Mouse (Mus musculus): ENCODE measurements around the gene Cers6.
A peak's percentile ranks its signal among the peaks of the same experiment; 100 is the strongest.

The Cers6 gene

DNA sequence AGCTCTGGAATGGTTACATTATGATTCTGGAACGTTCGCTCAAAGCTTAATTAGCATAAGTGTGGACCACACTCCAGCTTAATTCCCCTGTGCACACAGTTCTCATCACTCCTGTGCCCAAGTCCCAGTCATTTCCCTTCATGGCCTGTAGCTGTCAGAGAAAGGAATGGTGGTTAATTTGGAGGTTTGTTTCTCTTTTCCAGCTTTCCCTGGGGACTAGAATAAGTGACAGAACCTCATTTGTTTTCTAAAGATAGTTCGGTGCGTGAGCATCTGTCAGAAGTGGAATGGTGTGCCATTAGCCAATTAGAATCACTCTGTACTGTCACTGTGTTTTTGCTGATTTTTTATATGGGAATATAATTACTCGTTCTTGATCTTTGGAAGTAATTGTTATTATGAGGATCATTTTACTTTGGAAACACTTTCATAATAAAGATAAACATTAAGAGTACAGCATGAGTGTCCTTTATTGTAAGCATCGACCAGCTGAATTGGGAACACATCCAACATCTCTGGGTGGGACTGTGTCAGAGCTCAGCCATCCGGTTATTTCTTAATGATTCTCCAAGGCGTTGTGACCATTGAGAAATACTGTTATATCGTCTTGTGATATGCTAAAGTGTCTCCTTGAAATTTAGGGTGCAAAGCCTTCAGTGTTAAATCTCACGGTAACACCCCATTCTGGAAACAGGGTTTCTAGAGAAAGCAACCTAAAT lies 252.7 kb downstream of the Cers6 start:
- DNase-seq (ENCODE audit: low spot score in 2 of 2) = no peak

DNA sequence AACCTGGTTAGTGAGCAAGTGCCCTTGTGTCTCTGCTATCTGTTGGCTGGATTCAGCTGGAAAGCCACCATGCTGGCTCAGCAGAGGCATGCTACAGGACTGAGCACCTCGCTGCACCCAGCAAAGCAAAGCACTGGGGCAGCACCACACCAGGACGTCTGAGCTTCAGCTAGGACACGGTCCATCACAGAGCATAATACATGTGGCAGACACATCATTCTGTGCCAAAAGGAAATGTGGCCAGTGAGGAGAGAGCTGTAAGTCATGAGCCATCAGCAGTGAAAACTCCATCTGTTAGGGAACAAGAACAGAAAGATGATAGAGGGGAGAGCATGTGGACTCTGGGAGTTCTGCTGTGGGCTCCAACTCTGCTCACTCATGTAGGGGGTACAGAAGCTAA lies 254.7 kb downstream of the Cers6 start:
- DNase-seq (ENCODE audit: low spot score in 2 of 2) = no peak

DNA sequence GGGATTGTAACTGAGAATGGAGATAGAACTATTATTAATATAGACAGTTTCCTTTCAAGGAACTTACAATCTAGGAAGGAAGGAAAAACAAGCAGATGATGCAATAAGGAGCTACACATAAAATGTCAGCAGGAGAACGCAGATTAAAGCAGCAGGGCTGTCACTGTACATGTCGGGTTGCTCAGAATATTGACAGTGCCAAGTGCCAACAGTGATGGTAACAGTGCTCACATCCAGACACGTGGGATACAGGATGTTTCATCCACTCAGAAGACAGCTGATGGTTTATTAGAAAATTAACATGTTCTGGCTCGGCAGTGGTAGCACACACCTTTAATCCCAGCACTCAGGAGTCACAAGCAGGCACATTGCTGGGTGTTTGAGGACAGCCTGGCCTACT lies 255.5 kb downstream of the Cers6 start:
- no peak for DNase-seq (ENCODE audit: low spot score in 2 of 2)

DNA sequence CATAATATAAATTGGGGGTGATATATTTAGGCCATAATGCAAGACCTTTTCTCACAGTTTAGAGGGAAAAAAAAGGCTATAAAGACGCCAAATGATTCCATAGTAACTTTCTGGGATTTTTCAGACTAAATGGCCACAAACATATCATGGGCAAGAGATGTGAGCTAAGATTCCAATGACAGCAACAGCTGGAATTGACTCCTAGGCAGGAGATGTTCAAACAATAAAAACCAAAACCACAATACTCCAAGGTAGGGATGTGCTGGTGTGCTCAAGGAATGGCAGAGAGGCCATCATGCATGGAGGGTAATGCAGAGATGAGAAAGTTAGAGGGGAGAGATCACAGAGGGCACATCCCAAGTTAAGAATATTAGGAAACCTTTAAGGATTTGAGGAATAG lies 257.8 kb downstream of the Cers6 start:
- DNase-seq (ENCODE audit: low spot score in 2 of 2) = no peak

DNA sequence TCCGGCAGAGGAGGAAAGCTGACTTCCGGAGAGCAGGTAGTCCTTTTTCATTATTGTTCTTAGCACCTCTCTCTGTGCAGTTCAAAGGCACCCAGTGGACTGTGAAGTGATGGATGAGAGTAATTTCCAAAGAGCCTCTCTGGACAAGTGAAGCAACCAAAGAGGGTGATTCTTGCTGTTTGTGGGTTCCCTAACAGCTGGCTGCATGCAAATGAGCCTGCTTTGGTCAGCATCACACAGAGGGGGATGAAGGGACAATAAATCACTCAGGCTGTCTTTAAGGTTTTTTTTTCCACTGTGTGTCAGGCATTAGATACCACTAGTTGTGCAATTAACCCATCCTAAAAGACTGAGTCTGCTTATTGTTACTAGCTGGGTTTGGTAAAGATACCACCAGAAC lies 258.5 kb downstream of the Cers6 start:
- no peak for DNase-seq (ENCODE audit: low spot score in 2 of 2)

DNA sequence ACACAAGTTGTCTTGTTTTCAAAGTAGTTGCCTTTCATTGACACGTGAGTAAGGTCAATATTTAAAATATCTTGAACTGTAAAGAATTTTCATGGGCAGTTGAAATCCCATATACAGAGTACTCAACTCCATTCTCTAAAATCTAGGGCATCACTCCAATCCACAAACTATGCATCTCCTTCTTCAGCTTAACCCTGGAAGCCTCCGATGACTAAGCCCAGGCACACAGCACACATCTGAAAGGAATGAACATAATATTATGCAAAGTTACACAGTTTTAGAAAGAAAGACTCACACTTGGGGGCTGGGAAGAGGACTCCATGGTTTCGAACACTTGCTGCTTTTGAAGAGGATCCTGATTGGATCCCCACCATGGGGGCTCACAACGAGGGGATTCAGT lies 260.4 kb downstream of the Cers6 start:
- no peak for DNase-seq (ENCODE audit: low spot score in 2 of 2)

- DNase-seq (ENCODE audit: low spot score in 2 of 2) = no peak
Measured at GRCm38 (mm10) chr2:69125425-69125824, 264.2 kb downstream of the Cers6 start.

DNA sequence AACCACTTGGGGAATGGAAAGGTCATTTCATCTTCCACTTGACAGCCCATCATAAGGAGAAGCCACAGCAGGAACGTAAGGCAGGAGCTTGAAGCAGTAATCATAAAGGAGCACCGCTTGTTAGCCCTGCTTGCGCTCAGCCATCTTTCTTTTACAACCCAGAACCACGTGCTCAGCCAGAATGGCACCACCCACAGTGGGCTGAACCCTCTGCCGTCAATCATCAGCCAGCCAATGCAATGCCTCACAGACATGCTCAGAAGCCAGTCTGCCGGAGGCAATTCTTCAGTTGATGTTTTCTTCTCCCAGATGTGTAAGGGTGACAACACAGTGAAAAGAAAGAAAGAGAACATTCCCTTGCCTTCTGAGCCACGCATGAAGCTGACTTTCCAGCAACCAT lies 267.1 kb downstream of the Cers6 start:
- no peak for DNase-seq (ENCODE audit: low spot score in 2 of 2)

- no peak for DNase-seq (ENCODE audit: low spot score in 2 of 2)
Measured at GRCm38 (mm10) chr2:69128921-69129395, 267.7 kb downstream of the Cers6 start.

- no peak for DNase-seq (ENCODE audit: low spot score in 2 of 2)
Measured at GRCm38 (mm10) chr2:69129425-69130210, 268.4 kb downstream of the Cers6 start.

DNA sequence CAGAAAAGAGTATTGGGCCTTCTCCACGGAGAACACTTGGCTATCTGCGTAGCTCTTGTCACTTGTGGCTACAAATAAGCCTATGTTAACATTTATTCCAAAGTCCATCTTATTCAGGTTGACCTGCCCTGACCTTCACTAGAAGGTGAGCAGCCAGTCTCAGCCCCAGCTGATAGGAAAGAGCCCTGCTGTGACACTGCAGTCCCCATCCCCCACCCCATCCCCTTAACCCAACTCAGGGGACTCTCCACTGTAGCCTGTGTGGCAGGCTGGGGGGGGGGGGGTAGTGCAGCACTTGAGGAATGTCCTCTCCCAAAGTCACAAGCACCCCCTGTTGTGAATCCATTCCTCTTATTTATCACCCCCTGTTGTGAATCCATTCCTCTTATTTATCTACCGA lies 270.8 kb downstream of the Cers6 start:
- DNase-seq (ENCODE audit: low spot score in 2 of 2) = no peak

GRCm38 (mm10) chr2:69132488-69133040 lies 271.3 kb downstream of the Cers6 start:
- DNase-seq (ENCODE audit: low spot score in 2 of 2) = no peak

- no peak for DNase-seq (ENCODE audit: low spot score in 2 of 2)
Measured at GRCm38 (mm10) chr2:69134186-69134585, 272.9 kb downstream of the Cers6 start.

DNA sequence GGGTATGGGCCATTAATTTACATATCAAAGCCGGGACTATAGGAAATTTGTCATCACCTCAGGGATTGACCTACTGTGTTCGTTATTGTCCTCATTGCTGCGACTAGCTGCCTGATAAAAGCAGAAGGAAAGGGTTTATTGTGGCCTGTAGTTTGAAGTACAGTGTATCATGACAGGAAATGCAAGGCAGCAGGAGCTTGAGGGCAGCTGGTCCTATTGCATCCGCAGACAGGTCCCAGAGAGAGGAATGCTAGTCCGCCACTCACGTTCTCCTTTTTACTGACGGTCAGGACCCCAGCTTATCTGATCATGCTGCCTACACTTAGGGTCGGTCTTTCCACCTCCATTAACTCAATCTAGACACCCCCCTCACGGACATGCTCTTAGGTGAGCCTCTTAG lies 273.7 kb downstream of the Cers6 start:
- DNase-seq (ENCODE audit: low spot score in 2 of 2) = no peak

- peak in 1 of 2 experiments; percentile 50 for DNase-seq (ENCODE audit: low spot score in 2 of 2)
Measured at GRCm38 (mm10) chr2:69135661-69136576, 274.7 kb downstream of the Cers6 start, which contains the start of gene Nostrin. Nostrin (plus strand) TSS chr2:69135800.

DNA sequence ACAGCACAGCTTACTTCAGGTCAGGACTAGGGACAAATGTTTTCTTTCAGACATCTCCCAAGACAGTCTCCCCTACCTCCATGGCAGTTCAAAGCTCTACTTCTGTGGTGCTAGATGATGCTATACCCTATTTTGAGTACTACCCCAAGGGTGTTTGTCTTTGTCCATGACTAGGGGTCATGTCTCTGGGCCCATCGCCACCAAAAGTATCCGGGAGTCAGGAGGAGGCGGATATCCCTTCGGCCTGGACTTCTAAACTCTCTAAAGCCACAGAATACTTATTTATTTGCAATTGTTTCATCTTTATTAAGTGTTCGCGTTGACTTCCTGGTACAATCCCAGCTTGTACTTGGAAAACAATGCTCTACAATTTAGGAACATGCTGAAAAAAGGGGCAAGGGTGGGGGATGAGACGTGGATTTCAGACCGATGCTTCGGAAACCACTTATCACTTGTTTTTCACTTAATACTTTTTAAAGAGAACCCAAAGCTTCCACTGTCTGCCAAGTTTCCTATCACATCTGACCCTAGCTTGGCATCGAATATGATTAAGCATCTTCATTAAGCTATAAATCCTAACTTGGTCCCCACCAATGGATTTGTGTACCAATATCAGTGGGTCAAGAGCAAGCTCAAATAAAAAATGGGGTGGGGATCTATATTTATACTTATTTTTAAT lies 276.3 kb downstream of the Cers6 start:
- DNase-seq (ENCODE audit: low spot score in 2 of 2) = no peak

GRCm38 (mm10) chr2:69138759-69139158 lies 277.5 kb downstream of the Cers6 start:
- peak; percentile 35 to 55 for DNase-seq (ENCODE audit: low spot score in 2 of 2)

GRCm38 (mm10) chr2:69140215-69140614 lies 279.0 kb downstream of the Cers6 start:
- DNase-seq (ENCODE audit: low spot score in 2 of 2) = no peak

DNA sequence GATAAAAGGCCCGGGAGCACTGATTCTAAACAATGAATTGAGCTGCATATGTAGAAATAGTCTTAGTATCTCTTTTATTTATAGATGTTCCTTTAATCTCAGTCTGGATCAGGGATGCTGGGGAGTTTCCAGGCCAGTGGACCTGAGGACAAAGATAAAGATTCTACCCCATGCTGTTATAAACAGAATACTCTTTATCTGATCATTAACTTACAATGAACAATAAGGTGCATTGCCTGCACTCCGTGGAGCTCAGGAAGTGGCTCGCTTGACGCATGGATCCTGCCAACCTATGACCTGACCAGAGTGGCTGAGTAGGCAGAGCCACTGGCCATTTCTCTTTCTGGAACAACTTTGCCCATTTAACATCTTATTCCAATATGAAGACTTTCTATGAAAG lies 279.6 kb downstream of the Cers6 start:
- no peak for DNase-seq (ENCODE audit: low spot score in 2 of 2)

DNA sequence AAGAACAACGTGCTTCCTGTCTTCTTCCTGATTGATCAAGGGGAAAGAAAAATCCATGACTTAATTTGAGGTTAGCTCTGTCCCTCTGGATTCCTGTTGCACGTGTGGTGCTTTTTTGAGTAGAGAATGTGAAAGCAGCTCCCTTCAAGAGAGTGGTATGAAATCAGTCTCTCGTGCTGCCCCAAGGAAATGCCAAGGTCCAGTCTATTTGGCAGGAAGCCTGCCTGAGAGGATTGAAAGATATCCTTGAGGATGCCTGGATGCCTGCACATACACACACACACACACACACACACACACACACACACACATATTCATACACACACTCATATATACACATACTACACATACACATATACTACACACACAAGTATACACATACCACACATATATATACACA lies 287.4 kb downstream of the Cers6 start:
- no peak for DNase-seq (ENCODE audit: low spot score in 2 of 2)

DNA sequence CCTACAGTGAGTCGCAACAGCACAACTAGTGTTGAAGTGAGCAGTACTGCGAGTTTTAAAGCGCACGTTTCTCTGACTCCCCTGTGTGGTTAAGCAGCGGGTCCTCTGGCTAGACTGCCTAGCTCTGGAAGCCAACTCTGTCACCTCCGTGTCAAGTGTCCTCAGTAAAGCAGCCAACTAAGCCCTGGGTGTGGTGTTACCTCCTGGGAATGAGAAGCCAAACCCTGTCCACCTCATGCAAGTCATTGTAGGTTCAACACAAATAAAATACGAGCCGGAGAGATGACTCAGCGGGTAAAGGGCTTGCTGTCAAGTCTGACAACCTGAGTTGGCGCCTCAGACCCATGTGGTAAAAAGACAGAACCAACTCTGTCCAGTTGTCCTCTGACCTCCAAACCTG lies 287.9 kb downstream of the Cers6 start:
- no peak for DNase-seq (ENCODE audit: low spot score in 2 of 2)

Measured in right cerebral cortex, postnatal 10 days (tissue).